In the genomic region with DNA sequence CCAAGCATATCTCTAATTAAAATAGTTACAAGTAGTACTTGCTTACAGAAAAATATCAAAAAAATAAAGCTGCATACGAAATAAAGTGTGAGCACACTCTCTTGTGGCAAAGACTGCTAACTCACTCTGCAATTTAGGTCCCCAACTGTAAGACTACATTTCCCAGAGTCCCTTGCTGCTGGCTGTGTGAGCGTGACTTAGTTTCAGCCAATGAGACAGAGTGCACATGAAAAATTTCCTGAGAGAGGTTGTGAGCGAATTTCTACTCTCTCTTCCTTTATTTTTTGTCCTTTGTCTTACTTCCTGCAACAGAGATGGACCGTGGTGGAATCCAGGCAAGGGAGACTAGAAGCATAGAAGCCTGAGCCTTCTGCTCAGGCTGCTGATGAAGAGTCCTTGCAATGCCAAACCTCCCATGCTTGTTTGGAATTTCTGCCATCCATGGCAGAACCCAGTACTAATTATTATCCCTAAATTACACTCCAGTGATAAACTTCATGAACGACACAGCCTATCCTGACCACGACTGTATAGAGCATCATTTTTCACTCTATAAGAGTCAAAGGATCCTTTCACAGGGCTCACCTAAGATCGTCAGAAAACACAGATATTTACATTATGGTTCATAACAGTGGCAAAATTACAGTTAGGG, we compare ENCODE assay signal across 7 mouse cellular contexts.
DNase-seq lines count a peak whose midpoint lies in the region; ATAC-seq and TF ChIP-seq lines count a peak whose summit lies in the region.

No protein-coding gene starts in this region.

- H3K4me2 ChIP-seq in forebrain, embryonic 12.5 days, result peak overlapping the region; percentile 41
- peak overlapping the region; percentile 55 for H3K4me2 ChIP-seq in hindbrain, postnatal 0 days (ENCODE audit: low read depth, low read length)
- H3K4me2 ChIP-seq in limb, embryonic 15.5 days, result peak overlapping the region; percentile 37
- peak overlapping the region; percentile 52 for H3K4me2 ChIP-seq in midbrain, postnatal 0 days (ENCODE audit: low read depth, low read length, poor library complexity, severe bottlenecking)

- H3K4me3 ChIP-seq in MEL (ENCODE audit: control insufficient read depth in 1 of 2, insufficient read depth in 1 of 2, low read depth in 2 of 2, low read length in 2 of 2), result peak overlapping the region; percentile 35 to 61; a peak in 3 of 4 replicates
- H3K4me3 ChIP-seq in forebrain, embryonic 12.5 days (replicated peaks), result peak overlapping the region; percentile 24; the same call in 1 of the 2 replicates
- H3K4me3 ChIP-seq in hindbrain, postnatal 0 days (ENCODE audit: low read length), result 0 out of 2 replicates have a peak overlapping the region, but pooled peaks have one; percentile 15
- H3K4me3 ChIP-seq in limb, embryonic 15.5 days, result peak overlapping the region; percentile 26
- 0 out of 2 replicates have a peak overlapping the region, but pooled peaks have one; percentile 16 for H3K4me3 ChIP-seq in midbrain, postnatal 0 days (ENCODE audit: low read depth, low read length)

- no peak; the same call in 1 of the 2 replicates for TF ChIP-seq RAD21 in MEL (IDR thresholded peaks at IDR 0.05; ENCODE audit: low read depth, low read length)

- no peak for TF ChIP-seq EP300 in MEL (IDR thresholded peaks at IDR 0.05; ENCODE audit: low read depth in 1 of 2, low read length in 2 of 2)

- no peaks in the 10 kb centered on the region for H3K9me3 ChIP-seq in MEL (replicated peaks; ENCODE audit: insufficient read depth, low read length)
- H3K9me3 ChIP-seq in forebrain, embryonic 12.5 days, result no peaks in the 10 kb centered on the region
- no peaks in the 10 kb centered on the region for H3K9me3 ChIP-seq in hindbrain, postnatal 0 days (ENCODE audit: low read length)
- H3K9me3 ChIP-seq in limb, embryonic 15.5 days, result no peaks in the 10 kb centered on the region
- no peaks in the 10 kb centered on the region for H3K9me3 ChIP-seq in midbrain, postnatal 0 days (ENCODE audit: low read length)

- peaks cover 3 to 5% of the 10 kb centered on the region in 2 experiments for H3K27me3 ChIP-seq in MEL (ENCODE audit: control insufficient read depth in 1 of 2, insufficient read depth in 2 of 2, low read length in 2 of 2)
- no peaks in the 10 kb centered on the region for H3K27me3 ChIP-seq in forebrain, embryonic 12.5 days
- H3K27me3 ChIP-seq in hindbrain, postnatal 0 days (ENCODE audit: insufficient read depth, low read length), result no peaks in the 10 kb centered on the region
- no peaks in the 10 kb centered on the region for H3K27me3 ChIP-seq in limb, embryonic 15.5 days
- H3K27me3 ChIP-seq in midbrain, postnatal 0 days (ENCODE audit: insufficient read depth, low read length), result no peaks in the 10 kb centered on the region

- H3K9ac ChIP-seq in MEL (ENCODE audit: control insufficient read depth, low read depth, low read length, poor library complexity, severe bottlenecking), result 0 out of 2 replicates have a peak overlapping the region, but pooled peaks have one; percentile 45
- no peak overlapping the region for H3K9ac ChIP-seq in forebrain, embryonic 12.5 days
- H3K9ac ChIP-seq in hindbrain, postnatal 0 days (replicated peaks; ENCODE audit: low read length), result no peak overlapping the region
- H3K9ac ChIP-seq in limb, embryonic 15.5 days, result no peak overlapping the region
- H3K9ac ChIP-seq in midbrain, postnatal 0 days (replicated peaks; ENCODE audit: low read length, poor library complexity, severe bottlenecking), result 0 out of 2 replicates have a peak overlapping the region, but pooled peaks have one; percentile 9

- peak in 1 of 3 experiments; percentile 1; a peak in 1 of 6 replicates for TF ChIP-seq CTCF in MEL (IDR thresholded peaks at IDR 0.05 in 2 of 3, conservative IDR thresholded peaks at IDR 0.05 in 1 of 3; ENCODE audit: control insufficient read depth in 1 of 3, insufficient read depth in 1 of 3, low read depth in 2 of 3, low read length in 3 of 3, poor library complexity in 1 of 3, severe bottlenecking in 1 of 3)
- no peak for TF ChIP-seq CTCF in hindbrain, postnatal 0 days (IDR thresholded peaks at IDR 0.05; ENCODE audit: low read depth)
- TF ChIP-seq CTCF in midbrain, postnatal 0 days (IDR thresholded peaks at IDR 0.05), result no peak

- no peaks in the 10 kb centered on the region for H3K36me3 ChIP-seq in MEL (ENCODE audit: control insufficient read depth in 1 of 2, insufficient read depth in 2 of 2, low read length in 2 of 2)
- H3K36me3 ChIP-seq in forebrain, embryonic 12.5 days (replicated peaks), result no peaks in the 10 kb centered on the region
- H3K36me3 ChIP-seq in hindbrain, postnatal 0 days (ENCODE audit: insufficient read depth, low read length), result no peaks in the 10 kb centered on the region
- H3K36me3 ChIP-seq in limb, embryonic 15.5 days, result no peaks in the 10 kb centered on the region
- H3K36me3 ChIP-seq in midbrain, postnatal 0 days (ENCODE audit: insufficient read depth, low read length), result no peaks in the 10 kb centered on the region

- 46% methylated on average over 7 of the region's 7 CpGs for WGBS in forebrain, embryonic 12.5 days
- WGBS in hindbrain, postnatal 0 days, result 36% methylated on average over 7 of the region's 7 CpGs
- WGBS in limb, embryonic 15.5 days, result 34% methylated on average over 7 of the region's 7 CpGs
- WGBS in midbrain, postnatal 0 days, result 40% methylated on average over 7 of the region's 7 CpGs

- H3K79me2 ChIP-seq in MEL (ENCODE audit: control insufficient read depth, insufficient read depth, low read length, poor library complexity), result no peaks in the 10 kb centered on the region

- ATAC-seq in forebrain, embryonic 12.5 days (ENCODE audit: low FRiP score), result peak; percentile 88
- peak; percentile 88 for ATAC-seq in hindbrain, postnatal 0 days
- 0 out of 2 replicates have a peak, but pooled peaks have one; percentile 52 for ATAC-seq in limb, embryonic 15.5 days (ENCODE audit: insufficient number of reproducible peaks, low FRiP score, low TSS enrichment, low read depth)
- peak; percentile 80 for ATAC-seq in midbrain, postnatal 0 days (ENCODE audit: low FRiP score)

- TF ChIP-seq POLR2A in MEL (IDR thresholded peaks at IDR 0.05; ENCODE audit: control insufficient read depth in 1 of 2, insufficient read depth in 1 of 2, low read depth in 1 of 2, low read length in 2 of 2, poor library complexity in 1 of 2), result peak in 1 of 2 experiments; percentile 46; a peak in 2 of 4 replicates

- no peaks in the 10 kb centered on the region; a peak in 1 of 4 replicates for H3K4me1 ChIP-seq in MEL (ENCODE audit: control insufficient read depth in 1 of 2, insufficient read depth in 2 of 2, low read length in 2 of 2)
- no peaks in the 10 kb centered on the region for H3K4me1 ChIP-seq in forebrain, embryonic 12.5 days
- H3K4me1 ChIP-seq in hindbrain, postnatal 0 days (ENCODE audit: insufficient read depth, low read length), result no peaks in the 10 kb centered on the region
- no peaks in the 10 kb centered on the region for H3K4me1 ChIP-seq in limb, embryonic 15.5 days
- no peaks in the 10 kb centered on the region for H3K4me1 ChIP-seq in midbrain, postnatal 0 days (ENCODE audit: insufficient read depth, low read length)

- no peak overlapping the region for H3K27ac ChIP-seq in MEL (ENCODE audit: control insufficient read depth, low read depth, low read length)
- no peak overlapping the region for H3K27ac ChIP-seq in forebrain, embryonic 12.5 days
- H3K27ac ChIP-seq in hindbrain, postnatal 0 days, result no peak overlapping the region
- no peak overlapping the region for H3K27ac ChIP-seq in limb, embryonic 15.5 days
- peak overlapping the region; percentile 39; the same call in 1 of the 2 replicates for H3K27ac ChIP-seq in midbrain, postnatal 0 days (ENCODE audit: low read depth, low read length)

- DNase-seq in CD4-positive helper T cell, adult 2 months (ENCODE audit: low read depth, low spot score), result peak; percentile 47
- peak; percentile 84 for DNase-seq in MEL (ENCODE audit: low read depth, low spot score)
- peak; percentile 81 for DNase-seq in hindbrain, postnatal 0 days (ENCODE audit: low spot score)
- peak; percentile 83 for DNase-seq in midbrain, postnatal 0 days (ENCODE audit: low spot score)
- DNase-seq in cerebellum, postnatal 4 days (ENCODE audit: low spot score in 2 of 2), result no peak

TF ChIP-seq in MEL, 35 proteins besides CTCF, POLR2A, EP300 and RAD21 (continues in another document):
- no peak for TF ChIP-seq JUND (IDR thresholded peaks at IDR 0.05; ENCODE audit: low read depth, low read length)
- TF ChIP-seq POLR2AphosphoS2 (IDR thresholded peaks at IDR 0.05; ENCODE audit: low read length), result no peak
- TF ChIP-seq ZKSCAN1 (IDR thresholded peaks at IDR 0.05; ENCODE audit: low read depth, low read length), result no peak
- no peak for TF ChIP-seq CHD1 (IDR thresholded peaks at IDR 0.05; ENCODE audit: low read depth, low read length)
- TF ChIP-seq KAT2A (conservative IDR thresholded peaks at IDR 0.05; ENCODE audit: low read depth, low read length), result peak; percentile 78
- no peak for TF ChIP-seq MEF2A (IDR thresholded peaks at IDR 0.05; ENCODE audit: extremely low read depth, insufficient replicate concordance, low read depth, low read length, poor library complexity, severe bottlenecking)
- TF ChIP-seq USF2 (IDR thresholded peaks at IDR 0.05; ENCODE audit: borderline replicate concordance in 1 of 2, insufficient read depth in 1 of 2, low read depth in 1 of 2, low read length in 2 of 2), result peak in 1 of 2 experiments; percentile 61; a peak in 1 of 4 replicates
- no peak for TF ChIP-seq SMC3 (IDR thresholded peaks at IDR 0.05; ENCODE audit: low read depth, low read length)
- 0 out of 2 replicates have a peak, but pooled peaks have one; percentile 26 for TF ChIP-seq MXI1 (IDR thresholded peaks at IDR 0.05; ENCODE audit: low read depth, low read length)
- no peak; the same call in 1 of the 2 replicates for TF ChIP-seq NELFE (IDR thresholded peaks at IDR 0.05; ENCODE audit: low read depth, low read length)
- TF ChIP-seq MAZ (IDR thresholded peaks at IDR 0.05; ENCODE audit: low read depth, low read length), result no peak
- peak; percentile 93 for TF ChIP-seq USF1 (IDR thresholded peaks at IDR 0.05; ENCODE audit: low read depth, low read length)
- 0 out of 2 replicates have a peak, but pooled peaks have one; percentile 36 for TF ChIP-seq MYC (IDR thresholded peaks at IDR 0.05; ENCODE audit: low read depth, low read length)
- TF ChIP-seq ZMIZ1 (IDR thresholded peaks at IDR 0.05; ENCODE audit: low read depth, low read length), result no peak
- TF ChIP-seq ZC3H11A (IDR thresholded peaks at IDR 0.05; ENCODE audit: low read depth, low read length), result no peak
- no peak for TF ChIP-seq GABPA (IDR thresholded peaks at IDR 0.05; ENCODE audit: low read depth, low read length)
- no peak for TF ChIP-seq POLR2AphosphoS5 (IDR thresholded peaks at IDR 0.05; ENCODE audit: borderline replicate concordance, low read depth, low read length)
- TF ChIP-seq RCOR1 (IDR thresholded peaks at IDR 0.05; ENCODE audit: low read depth, low read length), result no peak
- no peak for TF ChIP-seq ETS1 (IDR thresholded peaks at IDR 0.05; ENCODE audit: low read depth, low read length)
- TF ChIP-seq ELF1 (IDR thresholded peaks at IDR 0.05; ENCODE audit: low read depth, low read length), result peak; percentile 76
- no peak for TF ChIP-seq ZNF384 (IDR thresholded peaks at IDR 0.05; ENCODE audit: low read depth, low read length)
- no peak for TF ChIP-seq BHLHE40 (IDR thresholded peaks at IDR 0.05; ENCODE audit: borderline replicate concordance, low read depth, low read length)

Comparison
In these comparisons a context has a peak if more than half of its experiments do, and no peak if none do; other contexts are left out.
1. DNase-seq: peak in CD4-positive helper T cell, adult 2 months (single experiment), MEL (single experiment), hindbrain, postnatal 0 days (single experiment) and midbrain, postnatal 0 days (single experiment); none in cerebellum, postnatal 4 days (0 of 2).
2. H3K9ac ChIP-seq: peak in MEL (single experiment) and midbrain, postnatal 0 days (single experiment); none in forebrain, embryonic 12.5 days (single experiment), hindbrain, postnatal 0 days (single experiment) and limb, embryonic 15.5 days (single experiment).
3. Peak in every context shown above with its lines, with median percentiles within 50 percentile points of each other: H3K4me3 ChIP-seq, ATAC-seq and H3K4me2 ChIP-seq.